Mouse (Mus musculus) adrenal gland, postnatal 25 days (tissue): ENCODE data around the gene Zfp764. TPM values are rescaled to one million over a fixed set of nuclear protein-coding genes. Genes with fewer than 3 reads are reported as not detected.
"Not testable (repeated sequence)": the region's sequence is repeated elsewhere in the genome, so short reads cannot be mapped to it uniquely, and the experiment has no call there.

Experiments used
- DNase-seq: peaks from one replicate; pipeline ENCODE4 v3.0.0; 2021; ENCODE audit warnings: mixed read lengths
- total RNA-seq: library from RNA; stranded (reverse); gene quantifications from 2 replicates; pipeline ENCODE4 v1.2.3, GENCODE M21; 2021

Zfp764 gene
- total RNA-seq, 1 experiment from 2014 or later, result 8.0 TPM

GRCm38 (mm10) chr7:127390306-127390705 lies 16.3 kb downstream of the Zfp764 start:
- DNase-seq, result no peak

GRCm38 (mm10) chr7:127388201-127388600 lies 18.4 kb downstream of the Zfp764 start:
- not testable (repeated sequence) for DNase-seq

- DNase-seq, result peak; percentile 82
These were observed 19.8 kb downstream of the Zfp764 start, which contains the start of gene 9130019O22Rik for GRCm38 (mm10) chr7:127386641-127387392. TSS of gene 9130019O22Rik (minus strand) at chr7:127387166.

- not testable (repeated sequence) for DNase-seq
These were observed 21.1 kb downstream of the Zfp764 start for GRCm38 (mm10) chr7:127385560-127385959.

- no peak for DNase-seq
These were observed 28.2 kb downstream of the Zfp764 start for GRCm38 (mm10) chr7:127378310-127378921.

- peak; percentile 90 for DNase-seq
These were observed 31.1 kb downstream of the Zfp764 start, which contains the start of gene Zfp747 for GRCm38 (mm10) chr7:127375271-127376245. TSS of gene Zfp747 (minus strand) at chr7:127376050.

GRCm38 (mm10) chr7:127371870-127372269 lies 34.8 kb downstream of the Zfp764 start:
- DNase-seq, result not testable (repeated sequence)

GRCm38 (mm10) chr7:127371213-127371612 lies 35.4 kb downstream of the Zfp764 start:
- DNase-seq, result no peak

GRCm38 (mm10) chr7:127366249-127366648 lies 40.4 kb downstream of the Zfp764 start:
- DNase-seq, result no peak

- no peak for DNase-seq
These were observed 42.5 kb downstream of the Zfp764 start for GRCm38 (mm10) chr7:127364166-127364565.

GRCm38 (mm10) chr7:127363475-127363921 lies 43.1 kb downstream of the Zfp764 start:
- peak; percentile 37 for DNase-seq

GRCm38 (mm10) chr7:127362418-127362817 lies 44.2 kb downstream of the Zfp764 start:
- not testable (repeated sequence) for DNase-seq

GRCm38 (mm10) chr7:127361449-127361848 lies 45.2 kb downstream of the Zfp764 start:
- DNase-seq, result no peak

GRCm38 (mm10) chr7:127360265-127360664 lies 46.4 kb downstream of the Zfp764 start:
- DNase-seq, result no peak

GRCm38 (mm10) chr7:127358472-127358871 lies 48.1 kb downstream of the Zfp764 start:
- DNase-seq, result no peak

GRCm38 (mm10) chr7:127357871-127358270 lies 48.8 kb downstream of the Zfp764 start:
- DNase-seq, result no peak

GRCm38 (mm10) chr7:127355796-127356195 lies 50.8 kb downstream of the Zfp764 start:
- DNase-seq, result no peak

Other genes with a start within 250 kb of the Zfp764 start
- gene Cd2bp2, start 210.8 kb downstream of the Zfp764 start, total RNA-seq, result 53.5 and 65.9 TPM in 2 replicates
- 51.9 and 53.1 TPM in 2 replicates for gene Tbc1d10b, start 198.4 kb downstream of the Zfp764 start, total RNA-seq
- 4.1 and 4.4 TPM in 2 replicates for gene Mylpf, start 197.9 kb downstream of the Zfp764 start, total RNA-seq
- 14.7 and 15.2 TPM in 2 replicates for gene Zfp553, start 173.8 kb downstream of the Zfp764 start, total RNA-seq
- gene Sept1, start 173.7 kb downstream of the Zfp764 start, total RNA-seq, result 8.3 and 12.9 TPM in 2 replicates
- 26.9 and 36.0 TPM in 2 replicates for gene Zfp771, start 162.5 kb downstream of the Zfp764 start, total RNA-seq
- 39.8 and 50.7 TPM in 2 replicates for gene Dctpp1, start 146.1 kb downstream of the Zfp764 start, total RNA-seq
- 114 and 117 TPM in 2 replicates for gene Sephs2, start 132.8 kb downstream of the Zfp764 start, total RNA-seq
- 0.57 and 1.0 TPM in 2 replicates for gene Itgal, start 110.6 kb downstream of the Zfp764 start, total RNA-seq
- 31.4 and 32.8 TPM in 2 replicates for gene Zfp768, start 61.2 kb downstream of the Zfp764 start, total RNA-seq
- 8.3 and 11.2 TPM in 2 replicates for gene Zfp747, start 30.8 kb downstream of the Zfp764 start, total RNA-seq
- 5.3 and 5.9 TPM in 2 replicates for gene 9130019O22Rik, start 19.7 kb downstream of the Zfp764 start, total RNA-seq
- gene E430018J23Rik, start 13.2 kb downstream of the Zfp764 start, total RNA-seq, result 9.6 and 10.7 TPM in 2 replicates
- 13.3 and 23.3 TPM in 2 replicates for gene Zfp688, start 15.2 kb upstream of the Zfp764 start, total RNA-seq
- 3.3 and 4.2 TPM in 2 replicates for gene Zfp689, start 42.3 kb upstream of the Zfp764 start, total RNA-seq
- 62.4 and 63.3 TPM in 2 replicates for gene Prr14, start 52.8 kb upstream of the Zfp764 start, total RNA-seq
- gene Fbrs, start 72.4 kb upstream of the Zfp764 start, total RNA-seq, result 84.4 and 86.7 TPM in 2 replicates
- 111 and 125 TPM in 2 replicates for gene Srcap, start 105.2 kb upstream of the Zfp764 start, total RNA-seq
- 21.7 and 31.3 TPM in 2 replicates for gene Gm42715, start 112.8 kb upstream of the Zfp764 start, total RNA-seq
- not detected in 2 replicates for gene Tmem265, start 154.6 kb upstream of the Zfp764 start, total RNA-seq
- 52.3 and 55.0 TPM in 2 replicates for gene Phkg2, start 166.5 kb upstream of the Zfp764 start, total RNA-seq
- gene Ccdc189, start 181.8 kb upstream of the Zfp764 start, total RNA-seq, result 12.7 and 15.4 TPM in 2 replicates
- gene Rnf40, start 181.9 kb upstream of the Zfp764 start, total RNA-seq, result 60.6 and 69.6 TPM in 2 replicates
- gene Zfp629, start 209.0 kb upstream of the Zfp764 start, total RNA-seq, result 25.1 and 25.4 TPM in 2 replicates